Mouse (Mus musculus): ENCODE measurements around the gene Gm29797.

Gm29797 gene

GRCm38 (mm10) chr2:181696801-181697420 is 40.1 kb downstream of the Gm29797 start:
- DNase-seq (ENCODE audit: low read depth, low spot score): no peak

- DNase-seq (ENCODE audit: low read depth, low spot score): no peak
Measured at GRCm38 (mm10) chr2:181698241-181698640, 41.4 kb downstream of the Gm29797 start, which contains the start of gene Lkaaear1. Lkaaear1 (minus strand) TSS chr2:181698442.

- DNase-seq (ENCODE audit: low read depth, low spot score): no peak
Measured at GRCm38 (mm10) chr2:181706668-181707067, 49.8 kb downstream of the Gm29797 start.
